Comparison of ENCODE assay signal across 12 mouse cellular contexts in the genomic region with DNA sequence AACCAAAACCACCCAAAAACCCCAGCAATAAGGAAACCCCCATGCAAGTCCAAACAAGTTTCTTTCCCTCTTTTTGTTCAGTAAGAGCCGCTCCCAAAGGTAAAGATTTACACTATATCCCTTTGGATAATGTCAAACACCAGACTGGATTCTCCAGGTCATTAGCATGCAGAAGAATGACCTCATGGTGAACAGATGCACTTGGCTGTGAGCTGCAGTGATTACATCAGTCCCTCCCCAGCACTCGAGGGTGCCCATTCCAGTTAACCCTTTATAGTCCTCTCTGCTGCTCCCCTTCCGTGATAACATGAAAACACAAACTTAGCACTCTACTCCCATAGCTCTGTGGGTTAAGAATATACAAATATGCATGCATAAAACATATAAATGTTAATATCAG. TPM values are rescaled to one million over a fixed set of nuclear protein-coding genes. Genes with fewer than 3 reads are reported as not detected.
A peak's percentile ranks its signal among the peaks of the same experiment; 100 is the strongest.
DNase-seq lines count a peak whose midpoint lies in the region; ATAC-seq and TF ChIP-seq lines count a peak whose summit lies in the region.
"Had no signal": no experiment of that assay in that cellular context is flagged by ENCODE, and none has a peak within 500 bp of the region (broad histone marks: within the 10 kb centered on the region; RNA-seq: fewer than 3 reads in every experiment).

No protein-coding gene starts in this region.

- no peaks in the 10 kb centered on the region for H3K27me3 ChIP-seq in CH12.LX (replicated peaks)
- H3K27me3 ChIP-seq in ES-Bruce4 (ENCODE audit: control insufficient read depth, insufficient read depth, low read length, poor library complexity, severe bottlenecking) = no peaks in the 10 kb centered on the region
- H3K27me3 ChIP-seq: intestine, embryonic 15.5 days had no signal

- H3K36me3 ChIP-seq in CH12.LX (replicated peaks in 1 of 2; ENCODE audit: control insufficient read depth in 1 of 2, insufficient read depth in 1 of 2, low read length in 1 of 2) = peaks cover 0 to 28% of the 10 kb centered on the region in 2 experiments
- H3K36me3 ChIP-seq in ES-Bruce4 (ENCODE audit: control insufficient read depth, insufficient read depth, low read length, poor library complexity, severe bottlenecking) = no peaks in the 10 kb centered on the region
- H3K36me3 ChIP-seq: intestine, embryonic 15.5 days had no signal

- no peak for ATAC-seq in frontal cortex, adult (ENCODE audit: low TSS enrichment)
- ATAC-seq: intestine, embryonic 15.5 days had no signal

- no peak for TF ChIP-seq CTCF in CH12.LX (conservative IDR thresholded peaks at IDR 0.05 in 1 of 2, IDR thresholded peaks at IDR 0.05 in 1 of 2; ENCODE audit: low read depth in 2 of 2, low read length in 2 of 2)
- no peak for TF ChIP-seq CTCF in ES-Bruce4 (IDR thresholded peaks at IDR 0.05; ENCODE audit: low read depth, low read length)

- in situ Hi-C loops in CH12.LX (cut with MboI; ENCODE audit: low pct_ligation_motif_present, low pct_unique_long_range_greater_than_20kb, low sequenced_read_pairs) = no loop called here

- no peak for TF ChIP-seq RAD21 in CH12.LX (IDR thresholded peaks at IDR 0.05; ENCODE audit: low read depth, low read length)

- H3K4me3 ChIP-seq in CH12.LX (replicated peaks in 1 of 3; ENCODE audit: low read depth in 2 of 3, low read length in 2 of 3, poor library complexity in 1 of 3) (no peak overlapping the region), ES-Bruce4 (ENCODE audit: low read depth, low read length) (no peak overlapping the region)
- H3K4me3 ChIP-seq: intestine, embryonic 15.5 days had no signal

- TF ChIP-seq POLR2A in CH12.LX (IDR thresholded peaks at IDR 0.05; ENCODE audit: low read depth, low read length) (no peak), ES-Bruce4 (IDR thresholded peaks at IDR 0.05; ENCODE audit: insufficient read depth, low read length) (no peak)

- H3K4me2 ChIP-seq in CH12.LX (ENCODE audit: insufficient read depth, low read depth, poor library complexity, severe bottlenecking) = no peak overlapping the region
- H3K4me2 ChIP-seq: intestine, embryonic 15.5 days had no signal

- no peak overlapping the region for H3K27ac ChIP-seq in CH12.LX (ENCODE audit: insufficient read depth, low read depth)
- peak overlapping the region; percentile 26; the same call in 1 of the 2 replicates for H3K27ac ChIP-seq in ES-Bruce4 (ENCODE audit: insufficient read depth, low read length)
- H3K27ac ChIP-seq: intestine, embryonic 15.5 days; liver, embryonic 14.5 days had no signal

- TF ChIP-seq EP300 in CH12.LX (IDR thresholded peaks at IDR 0.05; ENCODE audit: low read length) (peak; percentile 15; the same call in 1 of the 2 replicates), ES-Bruce4 (IDR thresholded peaks at IDR 0.05; ENCODE audit: insufficient read depth, low read depth, low read length) (no peak)

- H3K9ac ChIP-seq in CH12.LX (ENCODE audit: insufficient read depth, low read depth) = no peak overlapping the region
- H3K9ac ChIP-seq in ES-Bruce4 (ENCODE audit: low read depth, poor library complexity, severe bottlenecking) = no peak overlapping the region
- H3K9ac ChIP-seq: intestine, embryonic 15.5 days; liver, embryonic 14.5 days had no signal

- peaks cover 28 to 90% of the 10 kb centered on the region in 2 experiments for H3K4me1 ChIP-seq in CH12.LX (ENCODE audit: control insufficient read depth in 1 of 2, insufficient read depth in 2 of 2)
- peaks cover 2% of the 10 kb centered on the region for H3K4me1 ChIP-seq in ES-Bruce4 (ENCODE audit: control insufficient read depth, insufficient read depth, low read length)
- H3K4me1 ChIP-seq: intestine, embryonic 15.5 days had no signal

- no peaks in the 10 kb centered on the region for H3K9me3 ChIP-seq in CH12.LX (replicated peaks; ENCODE audit: low read length)
- H3K9me3 ChIP-seq in ES-Bruce4 (replicated peaks; ENCODE audit: control insufficient read depth, insufficient read depth, low read length, poor library complexity, severe bottlenecking) = no peaks in the 10 kb centered on the region
- H3K9me3 ChIP-seq: intestine, embryonic 15.5 days had no signal

- dilution Hi-C loops in CH12.LX (cut with MboI; ENCODE audit: extremely low pct_ligation_motif_present, extremely low pct_unique_long_range_greater_than_20kb, low sequenced_read_pairs) = no loop called here

- no peaks in the 10 kb centered on the region for H3K79me2 ChIP-seq in CH12.LX (replicated peaks; ENCODE audit: control insufficient read depth, extremely low read depth, insufficient read depth, poor library complexity, severe bottlenecking)

- peak; percentile 42 for DNase-seq in layer of hippocampus, adult 9-11 months
- no peak for DNase-seq in layer of hippocampus, postnatal 36 days
- DNase-seq in CH12.LX (ENCODE audit: extremely low read depth) = no peak
- peak; percentile 10 for DNase-seq in lung, postnatal 36 days
- no peak for DNase-seq in urinary bladder, postnatal 25 days (ENCODE audit: low spot score)

TF ChIP-seq in CH12.LX, 34 proteins besides CTCF, POLR2A, EP300 and RAD21:
- TF ChIP-seq UBTF (IDR thresholded peaks at IDR 0.05; ENCODE audit: low read depth, low read length) (no peak), MYC (IDR thresholded peaks at IDR 0.05; ENCODE audit: low read depth, low read length) (no peak), ETS1 (conservative IDR thresholded peaks at IDR 0.05; ENCODE audit: low read depth, low read length) (peak; percentile 74), BHLHE40 (IDR thresholded peaks at IDR 0.05; ENCODE audit: low read depth, low read length) (peak; percentile 30; the same call in 1 of the 2 replicates), JUND (conservative IDR thresholded peaks at IDR 0.05; ENCODE audit: low read depth, low read length) (no peak), ZNF384 (IDR thresholded peaks at IDR 0.05; ENCODE audit: low read depth, low read length) (peak; percentile 73; the same call in 1 of the 2 replicates), E2F4 (IDR thresholded peaks at IDR 0.05; ENCODE audit: insufficient replicate concordance, low read depth, low read length) (no peak), JUN (IDR thresholded peaks at IDR 0.05; ENCODE audit: insufficient read depth, low read depth, low read length) (peak; percentile 35), MXI1 (IDR thresholded peaks at IDR 0.05; ENCODE audit: low read depth, low read length) (no peak), NRF1 (IDR thresholded peaks at IDR 0.05; ENCODE audit: low read depth, low read length) (no peak), MAZ (IDR thresholded peaks at IDR 0.05; ENCODE audit: low read depth, low read length) (0 out of 2 replicates have a peak, but pooled peaks have one; percentile 48), KAT2A (IDR thresholded peaks at IDR 0.05; ENCODE audit: insufficient replicate concordance, low read length) (no peak)

RNA-seq across cellular contexts. Expression of a gene that starts 35.3 kb away (rescaled TPM):
- total RNA-seq in layer of hippocampus, postnatal 36 days (2021) = 1 to 10 TPM; 7.1 to 7.7 TPM
- total RNA-seq in CH12.LX (2012; rRNA removed) (not detected in 2 replicates), CH12.LX (2014; rRNA removed) (not detected in 2 replicates)
- polyA plus RNA-seq in CH12.LX (2012; ENCODE audit: insufficient read length, low read depth) (not detected in 2 replicates), ES-Bruce4 (2011; ENCODE audit: insufficient read depth, insufficient read length, low read depth, missing spikeins) (0.90 and 0.93 TPM in 2 replicates)
- polyA plus RNA-seq: gonadal fat pad, adult 2 months; heart, postnatal 0 days; testis, adult 2 months had no signal

Comparison
In these comparisons a context has a peak if more than half of its experiments do, and no peak if none do; other contexts are left out.
1. DNase-seq: peak in layer of hippocampus, adult 9-11 months (single experiment) and lung, postnatal 36 days (single experiment); none in layer of hippocampus, postnatal 36 days (0 of 2), CH12.LX (single experiment) and urinary bladder, postnatal 25 days (single experiment).
2. RNA of a gene that starts 35.3 kb away (total RNA-seq): 7.1 to 7.7 TPM in layer of hippocampus, postnatal 36 days; not detected in CH12.LX; every median in the first group is over 4 times any median in the second.